Mouse (Mus musculus) lung, adult 2 months (tissue): ENCODE data around the gene Pin4. TPM values are rescaled to one million over a fixed set of nuclear protein-coding genes. Genes with fewer than 3 reads are reported as not detected.

Source experiments
- DNase-seq: peaks from one replicate; pipeline ENCODE4 v3.0.0; 2022
- H3K4me1 ChIP-seq: fragments of 200-500 bp; 2 replicates; pipeline ENCODE4 v1.6.1; 2011; ENCODE audit warnings: low read length; ENCODE audit not compliant: control insufficient read depth, insufficient read depth
- H3K4me3 ChIP-seq: fragments of 200-500 bp; replicated peaks from 2 replicates; pipeline ENCODE3; 2011; ENCODE audit warnings: low read depth, mild to moderate bottlenecking, control low read depth, low read length; ENCODE audit errors: extremely low read depth
- CTCF ChIP-seq: fragments of 200-500 bp; IDR thresholded peaks from 2 replicates; pipeline ENCODE4 v1.5.1; 2011; ENCODE audit warnings: mild to moderate bottlenecking, low read length, control low read depth; ENCODE audit not compliant: insufficient read depth
- POLR2A ChIP-seq: fragments of 200-500 bp; IDR thresholded peaks from 2 replicates; pipeline ENCODE4 v1.6.1; 2011; ENCODE audit warnings: low read depth, mild to moderate bottlenecking, control low read depth, low read length, borderline replicate concordance; ENCODE audit errors: extremely low read depth
- WGBS: fragments of 180-500 bp; shearing (Covaris S2); methylation state at CpG from one replicate; pipeline ENCODE4 v1.1.7; 2018; 5-methylcytosine and 5-hydroxymethylcytosine counted together
- polyA plus RNA-seq: library from polyadenylated mRNA; depleted of rRNA; stranded (reverse); fragments of >200 nt; gene quantifications from 2 replicates; pipeline ENCODE4 v1.2.3, GENCODE M21; 2012; rRNA removed

Pin4 gene
- polyA plus RNA-seq, 1 experiment: 1.1 TPM

- Histone ChIP-seq H3K4me1 (no peaks in the 10 kb centered on the region), H3K4me3 (no peak overlapping the region)
- 57% methylated on average over 3 of the region's 3 CpGs for WGBS
- no peak for TF ChIP-seq CTCF
- TF ChIP-seq POLR2A: no peak
- no peak for DNase-seq
These were observed 51.7 kb downstream of the Pin4 start for GRCm38 (mm10) chrX:102170900-102171299.

- TF ChIP-seq CTCF (no peak), POLR2A (no peak)
- no peaks in the 10 kb centered on the region for H3K4me1 ChIP-seq
- no peak overlapping the region for H3K4me3 ChIP-seq
- WGBS: 79% methylated on average over 5 of the region's 5 CpGs
- DNase-seq: no peak
These were observed 56.5 kb downstream of the Pin4 start for GRCm38 (mm10) chrX:102175538-102176287.

Other genes starting within 250 kb of the Pin4 start
- 5.3 and 6.8 TPM in 2 replicates for gene Rtl5, start 48.1 kb upstream of the Pin4 start, polyA plus RNA-seq
- gene Ercc6l, start 37.6 kb downstream of the Pin4 start, polyA plus RNA-seq: 0.17 and 0.20 TPM in 2 replicates
- 278 and 471 TPM in 2 replicates for gene Rps4x, start 69.9 kb downstream of the Pin4 start, polyA plus RNA-seq
- gene Cited1, start 132.7 kb downstream of the Pin4 start, polyA plus RNA-seq: 0.40 and 0.59 TPM in 2 replicates